Mouse (Mus musculus) CD4-positive, CD25-positive, alpha-beta regulatory T cell, adult 4 months (primary cell): ENCODE measurements around the gene Stac2. TPM values are rescaled to one million over a fixed set of nuclear protein-coding genes. Genes with fewer than 3 reads are reported as not detected.
A peak's percentile ranks its signal among the peaks of the same experiment; 100 is the strongest.

Experiments
- ATAC-seq: one replicate; pipeline ENCODE4 v1.8.0; 2017
- polyA plus RNA-seq, 2 experiments: library from polyadenylated mRNA; unstranded; fragments of 100-300 nt; shearing (Covaris generic); gene quantifications; one replicate each; pipeline ENCODE4 v1.2.1; 2017

Stac2 gene
- polyA plus RNA-seq, 2 experiments from 2014 or later, result not detected

GRCm38 (mm10) chr11:97995564-97996288 lies 57.5 kb downstream of the Stac2 start, which contains the start of gene Arl5c:
Arl5c (minus strand) TSS chr11:97996181.
- peak; percentile 33 for ATAC-seq

GRCm38 (mm10) chr11:97994539-97995100 lies 58.6 kb downstream of the Stac2 start:
- ATAC-seq, result peak; percentile 27

GRCm38 (mm10) chr11:97988530-97989096 lies 64.6 kb downstream of the Stac2 start:
- peak; percentile 71 for ATAC-seq

GRCm38 (mm10) chr11:97987551-97988526 lies 65.4 kb downstream of the Stac2 start:
- ATAC-seq, result peak; percentile 65

GRCm38 (mm10) chr11:97986738-97987465 lies 66.4 kb downstream of the Stac2 start:
- no peak for ATAC-seq

Other genes with a start within 250 kb of the Stac2 start
- gene B230217C12Rik, start 212.7 kb downstream of the Stac2 start, polyA plus RNA-seq, result 1 to 10 TPM; 1.4 TPM
- gene Fbxo47, start 169.3 kb downstream of the Stac2 start, polyA plus RNA-seq, result under 1 TPM; 0.34 to 0.65 TPM
- gene Plxdc1, start 67.0 kb downstream of the Stac2 start, polyA plus RNA-seq, result 1 to 10 TPM; 1.8 to 3.7 TPM
- 100 to 1,000 TPM in 1 of 2 experiments, 10 to 100 TPM in 1; 89.8 to 124 TPM for gene Arl5c, start 57.3 kb downstream of the Stac2 start, polyA plus RNA-seq
- 1 to 10 TPM; 1.8 to 2.4 TPM for gene Cacnb1, start 30.4 kb downstream of the Stac2 start, polyA plus RNA-seq
- gene Rpl19, start 26.8 kb downstream of the Stac2 start, polyA plus RNA-seq, result 1,000 to 10,000 TPM; 3,157 to 3,173 TPM
- 1 to 10 TPM; 7.2 TPM for gene Fbxl20, start 96.9 kb upstream of the Stac2 start, polyA plus RNA-seq
- gene Med1, start 139.8 kb upstream of the Stac2 start, polyA plus RNA-seq, result 100 to 1,000 TPM in 1 of 2 experiments, 10 to 100 TPM in 1; 97.7 to 127 TPM
- gene Cdk12, start 149.6 kb upstream of the Stac2 start, polyA plus RNA-seq, result 10 to 100 TPM; 26.3 to 28.7 TPM